Mouse (Mus musculus): Measurements from ENCODE around the gene Capn13.
"Not testable (repeated sequence)": the region's sequence is repeated elsewhere in the genome, so short reads cannot be mapped to it uniquely, and the experiment has no call there.

Gene Capn13

GRCm38 (mm10) chr17:73273809-73274208, 126.9 kb downstream of the Capn13 start:
- DNase-seq = no peak

- no peak for DNase-seq
Observed at GRCm38 (mm10) chr17:73271797-73272600, 128.7 kb downstream of the Capn13 start.

GRCm38 (mm10) chr17:73270871-73271796, 129.5 kb downstream of the Capn13 start:
- no peak for DNase-seq

GRCm38 (mm10) chr17:73263077-73263501, 137.6 kb downstream of the Capn13 start:
- DNase-seq = no peak

GRCm38 (mm10) chr17:73262558-73262957, 138.1 kb downstream of the Capn13 start:
- DNase-seq = no peak

GRCm38 (mm10) chr17:73259258-73259657, 141.4 kb downstream of the Capn13 start:
- not testable (repeated sequence) for DNase-seq

- no peak for DNase-seq
Observed at GRCm38 (mm10) chr17:73258620-73259019, 142.0 kb downstream of the Capn13 start.
